Mouse (Mus musculus) CH12.LX (cell line): ENCODE data around the gene Ptov1.

Experiments
- CTCF ChIP-seq, 2 experiments: IDR thresholded peaks in 1 of 2; conservative IDR thresholded peaks in 1 of 2; 2 replicates each; pipeline ENCODE4 v1.5.1; 2011 to 2012; ENCODE audit warnings: low read depth in 2 of 2, low read length in 2 of 2, improper control_type of control experiment in 1 of 2, inconsistent platforms in 1 of 2, mild to moderate bottlenecking in 1 of 2, moderate library complexity in 1 of 2
- MEF2A ChIP-seq: IDR thresholded peaks from 2 replicates; pipeline ENCODE4 v1.6.1; 2014; ENCODE audit warnings: low read depth, mild to moderate bottlenecking, inconsistent platforms, low read length, improper control_type of control experiment, borderline replicate concordance

- no peak for TF ChIP-seq MEF2A
- no peak for TF ChIP-seq CTCF (conservative IDR thresholded peaks at IDR 0.05 in 1 of 2, IDR thresholded peaks at IDR 0.05 in 1 of 2; ENCODE audit: low read depth in 2 of 2, low read length in 2 of 2)
Observed at GRCm38 (mm10) chr7:44918219-44918618, 48.6 kb upstream of the Ptov1 start.
